Comparison of ENCODE assay signal across 7 mouse cellular contexts in genomic region chr6:12125031-12125803, GRCm38 (mm10).
DNase-seq lines count a peak whose midpoint lies in the region; ATAC-seq and TF ChIP-seq lines count a peak whose summit lies in the region.

No protein-coding gene starts in this region.

- H3K4me2 ChIP-seq in forebrain, postnatal 0 days (ENCODE audit: low read depth) = peak overlapping the region; percentile 21; the same call in 1 of the 2 replicates
- H3K4me2 ChIP-seq in intestine, embryonic 15.5 days (replicated peaks) = 0 out of 2 replicates have a peak overlapping the region, but pooled peaks have one; percentile 9

- intact Hi-C loops in left cerebral cortex, postnatal 25 days (cut with DNase I) = loop anchor here (5.0 kb wide), 1 partner anchor 132 kb away; no protein-coding TSS in a partner anchor

- H3K4me3 ChIP-seq in cerebellum, adult 2 months (replicated peaks; ENCODE audit: insufficient read depth, low read depth, low read length) = no peak overlapping the region
- no peak overlapping the region for H3K4me3 ChIP-seq in forebrain, postnatal 0 days (ENCODE audit: low read depth, low read length)
- H3K4me3 ChIP-seq in intestine, embryonic 15.5 days (replicated peaks) = no peak overlapping the region

- TF ChIP-seq POLR2A in cerebellum, adult 2 months (IDR thresholded peaks at IDR 0.05; ENCODE audit: borderline replicate concordance, insufficient read depth, low read length) = no peak

- no peaks in the 10 kb centered on the region for H3K9me3 ChIP-seq in forebrain, postnatal 0 days (ENCODE audit: low read length)
- H3K9me3 ChIP-seq in intestine, embryonic 15.5 days = no peaks in the 10 kb centered on the region

- H3K27ac ChIP-seq in cerebellum, adult 2 months (ENCODE audit: insufficient read depth, low read length) = no peak overlapping the region
- no peak overlapping the region for H3K27ac ChIP-seq in forebrain, postnatal 0 days (ENCODE audit: low read depth, low read length)
- no peak overlapping the region for H3K27ac ChIP-seq in intestine, embryonic 15.5 days

- WGBS in cerebellum, adult 2 months = 37% methylated on average over 17 of the region's 17 CpGs
- WGBS in forebrain, postnatal 0 days = 31% methylated on average over 17 of the region's 17 CpGs
- WGBS in intestine, embryonic 15.5 days = 33% methylated on average over 17 of the region's 17 CpGs

- H3K27me3 ChIP-seq in cerebellum, adult 2 months (ENCODE audit: control insufficient read depth, insufficient read depth, low read length) = no peaks in the 10 kb centered on the region
- no peaks in the 10 kb centered on the region for H3K27me3 ChIP-seq in forebrain, postnatal 0 days (ENCODE audit: insufficient read depth, low read length)
- no peaks in the 10 kb centered on the region for H3K27me3 ChIP-seq in intestine, embryonic 15.5 days (replicated peaks)

- H3K9ac ChIP-seq in forebrain, postnatal 0 days = no peak overlapping the region
- no peak overlapping the region for H3K9ac ChIP-seq in intestine, embryonic 15.5 days

- DNase-seq in T-cell, adult 2 months (ENCODE audit: low spot score) = peak; percentile 72
- DNase-seq in cerebellum, adult 2 months = peak; percentile 60 to 62
- peak; percentile 86 for DNase-seq in forebrain, postnatal 0 days
- peak; percentile 65 to 84 for DNase-seq in left cerebral cortex, postnatal 25 days (ENCODE audit: low spot score in 2 of 2)
- peak; percentile 26 to 47 for DNase-seq in right cerebral cortex, postnatal 36 days (ENCODE audit: low spot score in 2 of 2)

- no peaks in the 10 kb centered on the region for H3K36me3 ChIP-seq in forebrain, postnatal 0 days (ENCODE audit: insufficient read depth)
- no peaks in the 10 kb centered on the region for H3K36me3 ChIP-seq in intestine, embryonic 15.5 days

- peak; percentile 94 for ATAC-seq in forebrain, postnatal 0 days
- ATAC-seq in intestine, embryonic 15.5 days = peak; percentile 83
- ATAC-seq in megakaryocyte-erythroid progenitor cell, adult 5-6 weeks (replicated peaks; ENCODE audit: low FRiP score, low TSS enrichment, poor library complexity, severe bottlenecking) = peak; percentile 94

- peak; percentile 63; the same call in 1 of the 2 replicates for TF ChIP-seq CTCF in cerebellum, adult 2 months (IDR thresholded peaks at IDR 0.05; ENCODE audit: borderline replicate concordance, insufficient read depth, low read depth, low read length)
- TF ChIP-seq CTCF in forebrain, postnatal 0 days (IDR thresholded peaks at IDR 0.05; ENCODE audit: low read depth) = peak; percentile 77

- H3K4me1 ChIP-seq in cerebellum, adult 2 months (ENCODE audit: control insufficient read depth, insufficient read depth, low read length) = no peaks in the 10 kb centered on the region
- no peaks in the 10 kb centered on the region for H3K4me1 ChIP-seq in forebrain, postnatal 0 days (ENCODE audit: insufficient read depth)
- H3K4me1 ChIP-seq in intestine, embryonic 15.5 days (replicated peaks) = no peaks in the 10 kb centered on the region
